ENCODE assay signal across 20 mouse cellular contexts in the genomic region with DNA sequence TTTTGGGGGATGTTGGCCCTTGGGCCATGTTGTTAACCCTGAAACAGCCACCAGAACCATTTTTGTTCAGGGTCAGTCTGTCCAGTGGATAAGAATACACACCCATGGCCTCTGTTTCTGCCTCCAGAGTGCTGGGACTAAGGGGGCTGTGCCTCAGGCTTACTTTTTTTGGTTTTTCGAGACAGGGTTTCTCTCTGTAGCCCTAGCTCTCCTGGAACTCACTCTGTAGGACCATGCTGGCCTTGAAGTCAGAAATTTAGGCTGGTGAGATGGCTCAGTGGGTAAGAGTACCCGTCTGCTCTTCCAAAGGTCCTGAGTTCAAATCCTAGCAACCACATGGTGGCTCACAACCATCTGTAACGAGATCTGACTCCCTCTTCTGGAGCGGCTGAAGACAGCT. TPM values are rescaled to one million over a fixed set of nuclear protein-coding genes. Genes with fewer than 3 reads are reported as not detected.
DNase-seq lines count a peak whose midpoint lies in the region; ATAC-seq lines count a peak whose summit lies in the region.
"Had no signal": no experiment of that assay in that cellular context is flagged by ENCODE, and none has a peak within 500 bp of the region (broad histone marks: within the 10 kb centered on the region; RNA-seq: fewer than 3 reads in every experiment).

No protein-coding gene starts in this region.

- no peak overlapping the region for H3K4me2 ChIP-seq in midbrain, embryonic 11.5 days
- H3K4me2 ChIP-seq: forebrain, embryonic 13.5 days; forebrain, embryonic 15.5 days had no signal

- 85% methylated on average over 4 of the region's 4 CpGs for WGBS in midbrain, embryonic 11.5 days
- 90% methylated on average over 4 of the region's 4 CpGs for WGBS in midbrain, embryonic 10.5 days
- WGBS in limb, embryonic 10.5 days, result 86% methylated on average over 4 of the region's 4 CpGs

- peak; percentile 17 for DNase-seq in cerebellum, adult 11-12 months
- no peak for DNase-seq in cerebellum, adult 8-10 months
- DNase-seq in heart, adult 11 months, result peak; percentile 66
- no peak for DNase-seq in heart, adult 8-10 months (ENCODE audit: low spot score)
- DNase-seq in midbrain, embryonic 11.5 days (ENCODE audit: low spot score, missing footprints), result peak; percentile 61
- DNase-seq in midbrain, embryonic 10.5 days (ENCODE audit: low spot score), result no peak
- DNase-seq in limb, embryonic 10.5 days (ENCODE audit: low spot score), result no peak
- DNase-seq in right cerebral cortex, postnatal 4 days, result no peak
- DNase-seq: adrenal gland, adult 8-10 months; adrenal gland, postnatal 14 days; adrenal gland, postnatal 36 days; B cell, adult 2 months; forebrain, postnatal 0 days had no signal

- H3K4me1 ChIP-seq in midbrain, embryonic 11.5 days (ENCODE audit: control insufficient read depth, insufficient read depth, low read length), result peaks cover 8% of the 10 kb centered on the region
- peaks cover 24% of the 10 kb centered on the region for H3K4me1 ChIP-seq in midbrain, embryonic 10.5 days
- H3K4me1 ChIP-seq in limb, embryonic 10.5 days, result peaks cover 37% of the 10 kb centered on the region

- ATAC-seq in midbrain, embryonic 11.5 days (ENCODE audit: low FRiP score), result no peak
- ATAC-seq: activated CD4-positive, CD25-positive, alpha-beta regulatory T cell, adult 4 months; CD4-positive, CD25-positive, alpha-beta regulatory T cell, adult 4 months; forebrain, embryonic 13.5 days; forebrain, embryonic 15.5 days; forebrain, postnatal 0 days; Patski had no signal

- no peaks in the 10 kb centered on the region for H3K36me3 ChIP-seq in midbrain, embryonic 11.5 days (ENCODE audit: control insufficient read depth, insufficient read depth, low read length)
- no peaks in the 10 kb centered on the region for H3K36me3 ChIP-seq in midbrain, embryonic 10.5 days
- no peaks in the 10 kb centered on the region for H3K36me3 ChIP-seq in limb, embryonic 10.5 days
- H3K36me3 ChIP-seq: embryonic facial prominence, embryonic 10.5 days; embryonic facial prominence, embryonic 12.5 days; forebrain, embryonic 15.5 days had no signal

- no peaks in the 10 kb centered on the region for H3K9me3 ChIP-seq in midbrain, embryonic 11.5 days (ENCODE audit: control insufficient read depth, low read length)
- H3K9me3 ChIP-seq in midbrain, embryonic 10.5 days (replicated peaks), result no peaks in the 10 kb centered on the region
- H3K9me3 ChIP-seq in limb, embryonic 10.5 days (replicated peaks), result no peaks in the 10 kb centered on the region
- H3K9me3 ChIP-seq: embryonic facial prominence, embryonic 10.5 days; embryonic facial prominence, embryonic 12.5 days; forebrain, embryonic 13.5 days; forebrain, embryonic 15.5 days had no signal

- no peak overlapping the region for H3K4me3 ChIP-seq in midbrain, embryonic 11.5 days (ENCODE audit: low read depth, low read length)
- no peak overlapping the region for H3K4me3 ChIP-seq in midbrain, embryonic 10.5 days
- H3K4me3 ChIP-seq in limb, embryonic 10.5 days, result no peak overlapping the region
- H3K4me3 ChIP-seq: embryonic facial prominence, embryonic 10.5 days; embryonic facial prominence, embryonic 12.5 days; forebrain, embryonic 13.5 days; forebrain, embryonic 15.5 days had no signal

- no peaks in the 10 kb centered on the region for H3K27me3 ChIP-seq in midbrain, embryonic 11.5 days (ENCODE audit: control insufficient read depth, insufficient read depth, low read length)
- H3K27me3 ChIP-seq in midbrain, embryonic 10.5 days (ENCODE audit: low read depth, poor library complexity, severe bottlenecking), result no peaks in the 10 kb centered on the region
- H3K27me3 ChIP-seq in limb, embryonic 10.5 days (ENCODE audit: low read depth, poor library complexity, severe bottlenecking), result no peaks in the 10 kb centered on the region
- H3K27me3 ChIP-seq: embryonic facial prominence, embryonic 12.5 days; forebrain, embryonic 13.5 days; forebrain, embryonic 15.5 days; Patski had no signal

- H3K27ac ChIP-seq in midbrain, embryonic 11.5 days (ENCODE audit: low read depth, low read length), result no peak overlapping the region
- no peak overlapping the region for H3K27ac ChIP-seq in midbrain, embryonic 10.5 days (replicated peaks)
- H3K27ac ChIP-seq in limb, embryonic 10.5 days, result 0 out of 2 replicates have a peak overlapping the region, but pooled peaks have one; percentile 27
- H3K27ac ChIP-seq: forebrain, embryonic 13.5 days; forebrain, embryonic 15.5 days had no signal

- no peak overlapping the region for H3K9ac ChIP-seq in midbrain, embryonic 11.5 days (ENCODE audit: low read length)
- H3K9ac ChIP-seq: embryonic facial prominence, embryonic 12.5 days; forebrain, embryonic 13.5 days; forebrain, embryonic 15.5 days; forebrain, postnatal 0 days had no signal

RNA-seq across cellular contexts. Expression of gene Mfap4, which starts 6.4 kb away (rescaled TPM):
- total RNA-seq in heart, adult 8-10 months (2022), result 10 to 100 TPM in 2 of 4 experiments, 1 to 10 TPM in 2; 7.9 to 11.9 (median 9.9) TPM
- 69.8 and 78.9 TPM in 2 replicates for polyA plus RNA-seq in midbrain, embryonic 11.5 days (2014; fragmentation: Nextera tagmentation; extraction: Ambion mirVana)
- 38.4 and 59.9 TPM in 2 replicates for polyA plus RNA-seq in midbrain, embryonic 10.5 days (2016; fragmentation: Nextera tagmentation; extraction: Ambion mirVana)
- polyA plus RNA-seq in limb, embryonic 10.5 days (2016; fragmentation: Nextera tagmentation; extraction: Ambion mirVana), result 124 and 208 TPM in 2 replicates
- polyA plus RNA-seq: activated CD4-positive, CD25-positive, alpha-beta regulatory T cell, adult 4 months; CD4-positive, CD25-positive, alpha-beta regulatory T cell, adult 4 months; Patski had no signal

RNA-seq across cellular contexts. Expression of gene Mapk7, which starts 15.4 kb away (rescaled TPM):
- 1 to 10 TPM; 4.3 to 5.1 (median 4.7) TPM for total RNA-seq in heart, adult 8-10 months (2022)
- 51.0 and 58.3 TPM in 2 replicates for polyA plus RNA-seq in midbrain, embryonic 11.5 days (2014; fragmentation: Nextera tagmentation; extraction: Ambion mirVana)
- polyA plus RNA-seq in midbrain, embryonic 10.5 days (2016; fragmentation: Nextera tagmentation; extraction: Ambion mirVana), result 89.2 and 94.6 TPM in 2 replicates
- polyA plus RNA-seq in limb, embryonic 10.5 days (2016; fragmentation: Nextera tagmentation; extraction: Ambion mirVana), result 87.2 and 94.7 TPM in 2 replicates

RNA-seq across cellular contexts. Expression of gene Rnf112, which starts 24.9 kb away (rescaled TPM):
- total RNA-seq in heart, adult 8-10 months (2022), result under 1 TPM in 3 of 4 experiments, not detected in 1; 0.12 to 0.14 (median 0.14) TPM
- polyA plus RNA-seq in midbrain, embryonic 11.5 days (2014; fragmentation: Nextera tagmentation; extraction: Ambion mirVana), result 0.40 and 0.51 TPM in 2 replicates
- 0.42 and 0.66 TPM in 2 replicates for polyA plus RNA-seq in midbrain, embryonic 10.5 days (2016; fragmentation: Nextera tagmentation; extraction: Ambion mirVana)
- polyA plus RNA-seq in limb, embryonic 10.5 days (2016; fragmentation: Nextera tagmentation; extraction: Ambion mirVana), result 0.10 and 0.23 TPM in 2 replicates
- polyA plus RNA-seq: activated CD4-positive, CD25-positive, alpha-beta regulatory T cell, adult 4 months; CD4-positive, CD25-positive, alpha-beta regulatory T cell, adult 4 months; Patski had no signal

RNA-seq across cellular contexts. Expression of gene B9d1, which starts 26.2 kb away (rescaled TPM):
- 10 to 100 TPM in 1 of 4 experiments, 1 to 10 TPM in 3; 7.9 to 11.2 (median 8.3) TPM for total RNA-seq in heart, adult 8-10 months (2022)
- 35.1 and 39.6 TPM in 2 replicates for polyA plus RNA-seq in midbrain, embryonic 11.5 days (2014; fragmentation: Nextera tagmentation; extraction: Ambion mirVana)
- polyA plus RNA-seq in midbrain, embryonic 10.5 days (2016; fragmentation: Nextera tagmentation; extraction: Ambion mirVana), result 52.5 and 56.0 TPM in 2 replicates
- polyA plus RNA-seq in limb, embryonic 10.5 days (2016; fragmentation: Nextera tagmentation; extraction: Ambion mirVana), result 45.3 and 46.7 TPM in 2 replicates

Comparison
In these comparisons a context has a peak if more than half of its experiments do, and no peak if none do; other contexts are left out.
1. DNase-seq: peak in cerebellum, adult 11-12 months (single experiment), heart, adult 11 months (single experiment) and midbrain, embryonic 11.5 days (single experiment); none in cerebellum, adult 8-10 months (single experiment), heart, adult 8-10 months (single experiment), midbrain, embryonic 10.5 days (single experiment), limb, embryonic 10.5 days (single experiment) and right cerebral cortex, postnatal 4 days (single experiment).